Mouse (Mus musculus) embryo, embryonic 11.5 days (tissue): ENCODE results near the gene Nrde2.
"Not testable (repeated sequence)": the region's sequence is repeated elsewhere in the genome, so short reads cannot be mapped to it uniquely, and the experiment has no call there.

Source experiments
- DNase-seq: peaks from one replicate; pipeline ENCODE4 v3.0.0-alpha.2; 2012; ENCODE audit warnings: low read depth, low spot score

Gene Nrde2

DNA sequence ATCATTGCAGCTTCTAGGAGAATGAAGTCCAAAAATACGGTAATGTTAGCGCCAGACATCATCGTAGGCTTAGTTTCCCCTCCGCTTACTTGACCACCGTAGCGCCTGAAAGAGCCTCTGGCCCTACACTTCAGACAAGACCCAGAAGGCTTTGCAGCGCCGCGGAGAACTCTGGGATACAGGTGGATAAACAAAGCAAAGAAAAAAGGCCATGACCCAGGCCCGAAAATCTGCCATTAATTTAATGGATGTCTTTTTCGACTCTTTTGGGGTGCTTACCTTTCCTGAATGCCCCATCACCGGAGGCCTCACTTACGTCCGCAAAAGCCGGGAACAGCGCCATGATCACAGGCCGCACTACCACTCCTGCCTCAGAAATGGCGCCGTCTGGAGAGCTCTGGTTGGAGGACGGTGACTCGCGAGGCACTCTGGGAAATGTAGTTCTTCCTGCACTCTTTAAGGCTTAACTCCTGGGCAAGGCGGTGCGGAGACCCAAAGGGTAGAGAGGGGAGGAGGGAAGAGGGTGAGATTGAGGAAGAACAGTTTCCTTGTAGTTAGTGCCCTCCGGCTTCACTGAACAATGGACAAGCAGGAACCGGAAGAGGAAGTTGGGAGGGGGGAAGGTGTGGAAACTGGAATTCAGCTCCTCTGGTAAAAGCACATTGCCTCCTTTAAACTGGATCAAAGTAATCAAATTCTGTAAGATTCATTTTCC, at the start of gene Nrde2:
Gene Nrde2, minus strand, starts transcription at position 393 of the 715 bp plus-strand sequence.
- DNase-seq: peak; percentile 81

DNA sequence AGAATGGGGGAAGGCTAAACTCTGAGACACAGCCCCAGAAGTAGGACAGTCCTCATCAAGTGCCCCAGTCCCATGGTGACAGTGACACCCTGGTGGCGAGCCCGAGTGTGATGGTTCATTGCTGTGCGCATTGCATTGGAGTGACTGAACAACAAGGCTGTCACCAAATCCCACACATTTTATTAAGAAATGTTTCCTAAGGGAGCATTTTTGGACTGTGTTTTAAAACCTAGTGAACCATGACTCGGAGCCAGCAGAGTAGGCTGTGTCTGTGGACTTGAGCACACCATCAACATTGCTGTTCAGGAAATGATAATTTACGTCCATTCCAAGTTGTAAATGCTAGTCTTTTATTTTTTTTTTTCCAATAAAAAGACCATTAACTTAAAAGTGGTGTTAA, 47.5 kb upstream of the Nrde2 start:
- no peak for DNase-seq

DNA sequence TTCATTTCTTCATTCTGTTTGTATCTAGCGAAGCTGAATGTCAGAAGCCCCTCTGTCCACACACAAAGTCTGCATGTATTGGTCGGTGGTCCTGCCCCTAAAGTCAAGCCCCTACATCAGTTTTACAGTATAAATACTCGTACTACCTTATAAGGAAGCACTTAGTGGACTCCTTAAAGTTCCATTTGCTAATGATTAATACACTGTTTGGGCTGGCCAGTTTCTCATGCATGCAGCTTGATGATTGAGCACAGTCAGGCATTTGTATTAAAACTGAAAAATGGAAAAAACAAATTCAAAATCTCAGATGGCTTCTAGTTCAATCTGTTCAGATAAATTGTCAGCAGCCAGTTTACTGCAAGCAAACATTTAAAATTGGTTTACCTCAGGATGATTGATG, 47.1 kb upstream of the Nrde2 start:
- no peak for DNase-seq

DNA sequence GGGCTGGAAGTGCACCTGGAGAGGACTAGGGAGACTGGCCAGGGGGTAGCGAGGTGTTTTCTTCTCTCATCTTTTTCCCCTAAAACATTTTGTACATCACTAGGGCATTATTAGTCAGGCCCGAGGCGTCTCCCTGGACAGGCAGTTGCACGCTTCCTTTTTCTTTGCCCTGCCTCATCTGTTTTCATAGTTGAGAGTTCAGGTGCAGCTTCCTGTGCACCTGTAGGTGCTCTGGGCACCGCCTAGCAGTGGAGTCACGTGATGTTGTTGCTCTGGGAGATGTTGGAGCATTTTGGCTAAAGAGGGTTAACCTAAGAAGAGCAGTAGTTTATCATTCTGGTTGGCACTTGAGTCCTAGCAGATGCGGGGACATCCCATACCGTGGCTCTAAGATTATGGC, 45.7 kb upstream of the Nrde2 start:
- DNase-seq: no peak

DNA sequence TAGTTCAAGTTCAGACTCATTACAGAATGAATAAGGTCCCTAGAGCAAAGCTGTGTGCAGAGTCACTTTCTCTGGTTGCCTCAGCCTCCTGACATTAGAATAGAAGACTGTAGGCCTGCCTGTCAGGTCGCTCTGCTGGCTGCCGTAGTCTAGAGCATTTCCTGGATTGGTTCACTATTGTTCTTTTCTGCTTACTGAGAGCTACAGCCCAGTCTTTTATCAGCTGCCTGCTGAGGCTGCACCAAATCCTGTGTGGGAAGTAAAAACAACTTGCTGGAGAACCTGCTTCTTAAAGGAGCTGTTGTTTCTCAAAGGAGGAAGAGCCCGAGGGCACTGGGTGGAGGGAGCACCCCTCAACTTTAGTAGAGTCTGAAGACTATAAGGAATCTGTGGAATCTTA, 44.3 kb upstream of the Nrde2 start:
- DNase-seq: no peak

DNA sequence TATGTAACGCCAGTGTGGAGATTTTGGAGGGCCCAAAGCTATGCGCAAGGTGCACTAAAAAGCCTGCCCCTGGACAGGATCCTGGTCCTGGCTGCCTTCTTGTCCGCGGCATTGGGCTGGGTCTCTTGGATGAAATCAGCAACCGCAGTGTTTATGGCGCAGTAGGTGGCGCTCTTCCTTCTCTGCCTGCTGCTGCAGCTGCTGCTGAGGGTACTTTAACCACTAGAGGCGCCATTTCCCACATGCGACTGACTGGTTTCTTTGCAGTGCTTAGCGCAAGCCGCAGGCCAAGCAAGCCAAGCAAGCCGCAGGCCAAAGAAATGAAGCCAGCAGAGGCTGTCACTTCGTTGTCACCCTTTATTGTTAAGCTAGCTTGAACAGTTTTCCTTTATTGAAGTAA, 42.4 kb upstream of the Nrde2 start:
- peak; percentile 95 for DNase-seq

DNA sequence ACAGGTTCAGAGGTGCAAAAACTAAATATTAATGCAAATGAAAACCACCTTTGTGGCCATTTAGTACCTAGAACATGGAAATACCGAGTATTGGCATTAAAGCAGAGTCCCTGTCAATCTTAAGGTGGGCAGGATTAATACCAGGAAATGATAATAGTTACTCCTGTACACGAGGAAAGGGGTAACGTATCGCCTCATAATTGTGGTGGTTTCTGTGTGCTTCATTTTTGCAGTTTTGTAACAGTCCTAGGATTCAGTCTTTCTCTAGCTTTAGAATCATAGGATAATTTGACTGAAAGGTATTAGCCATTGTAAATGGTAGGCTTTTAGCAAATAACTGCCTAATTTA, 41.9 kb upstream of the Nrde2 start:
- DNase-seq: no peak

DNA sequence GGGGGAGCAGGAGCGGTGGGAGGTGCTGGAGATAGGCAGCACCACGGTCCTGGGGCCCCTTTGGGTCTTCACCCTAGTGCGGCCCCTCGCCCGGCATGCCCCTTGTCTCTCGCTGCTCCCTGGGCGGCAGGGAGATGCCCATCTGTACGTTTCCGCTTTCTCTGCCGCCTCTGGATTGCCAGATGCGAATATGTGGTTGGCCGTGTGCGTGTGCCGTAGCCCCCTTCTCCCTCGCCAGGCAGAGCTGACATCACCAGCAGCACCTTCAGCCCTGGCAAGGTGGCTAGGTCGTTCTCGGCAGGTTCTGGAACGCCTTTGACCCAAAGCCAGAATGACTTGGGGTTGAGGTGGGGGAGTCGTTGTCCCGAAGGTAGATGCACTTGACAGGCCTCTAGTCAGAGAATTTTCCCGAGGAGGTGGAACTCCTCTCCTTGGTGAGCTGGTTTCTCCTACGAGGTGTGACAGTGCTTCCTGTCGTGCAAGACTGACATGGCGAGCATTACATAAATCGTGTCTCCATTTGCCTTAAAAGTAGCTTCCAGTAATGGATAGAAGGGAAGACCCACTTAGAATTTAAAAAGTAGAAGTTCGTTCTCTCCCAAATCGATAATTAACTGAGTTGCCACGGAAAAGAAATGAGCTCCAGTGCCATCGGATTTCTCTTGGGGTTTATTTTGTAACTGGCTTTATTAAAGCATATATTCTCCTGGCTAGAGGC, 41.4 kb upstream of the Nrde2 start:
- DNase-seq: no peak

DNA sequence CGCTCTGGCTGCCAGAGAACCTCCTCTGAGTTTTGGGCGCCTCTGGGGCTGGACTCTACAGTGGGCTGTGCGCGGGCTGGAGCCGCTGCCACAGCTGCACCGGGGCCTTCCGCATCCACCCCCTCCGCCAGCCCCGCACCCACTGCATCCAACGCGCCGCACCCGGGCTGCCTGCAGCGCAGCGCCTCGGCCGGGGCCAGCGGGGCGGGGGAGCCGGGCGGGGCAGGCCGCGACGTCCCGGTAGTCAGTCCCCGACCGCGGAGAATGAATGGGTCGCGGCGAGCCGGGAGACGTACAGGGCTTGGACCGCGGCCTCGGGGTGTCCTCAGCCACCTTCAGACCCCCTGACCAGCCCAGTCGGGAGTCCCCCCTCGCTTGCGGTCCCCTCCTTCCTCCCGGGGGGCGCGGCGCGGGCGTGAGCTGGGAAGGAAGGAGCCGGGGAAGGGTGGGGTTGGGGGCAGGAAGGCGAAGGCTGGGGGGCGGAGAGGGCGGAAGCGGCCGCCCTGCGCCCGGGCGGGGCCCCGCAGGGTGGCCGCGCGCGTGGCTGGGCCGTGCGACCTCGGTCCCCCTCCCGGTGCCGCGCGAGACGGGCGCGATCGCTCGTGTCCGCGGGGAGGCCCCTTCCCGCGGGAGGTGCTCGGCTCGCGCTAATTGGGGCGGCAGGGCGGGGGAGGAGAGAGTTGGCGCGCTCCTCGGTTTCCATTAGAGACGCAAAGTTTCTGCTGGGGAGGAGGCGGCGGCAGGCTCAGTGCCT, 40.6 kb upstream of the Nrde2 start:
- no peak for DNase-seq

DNA sequence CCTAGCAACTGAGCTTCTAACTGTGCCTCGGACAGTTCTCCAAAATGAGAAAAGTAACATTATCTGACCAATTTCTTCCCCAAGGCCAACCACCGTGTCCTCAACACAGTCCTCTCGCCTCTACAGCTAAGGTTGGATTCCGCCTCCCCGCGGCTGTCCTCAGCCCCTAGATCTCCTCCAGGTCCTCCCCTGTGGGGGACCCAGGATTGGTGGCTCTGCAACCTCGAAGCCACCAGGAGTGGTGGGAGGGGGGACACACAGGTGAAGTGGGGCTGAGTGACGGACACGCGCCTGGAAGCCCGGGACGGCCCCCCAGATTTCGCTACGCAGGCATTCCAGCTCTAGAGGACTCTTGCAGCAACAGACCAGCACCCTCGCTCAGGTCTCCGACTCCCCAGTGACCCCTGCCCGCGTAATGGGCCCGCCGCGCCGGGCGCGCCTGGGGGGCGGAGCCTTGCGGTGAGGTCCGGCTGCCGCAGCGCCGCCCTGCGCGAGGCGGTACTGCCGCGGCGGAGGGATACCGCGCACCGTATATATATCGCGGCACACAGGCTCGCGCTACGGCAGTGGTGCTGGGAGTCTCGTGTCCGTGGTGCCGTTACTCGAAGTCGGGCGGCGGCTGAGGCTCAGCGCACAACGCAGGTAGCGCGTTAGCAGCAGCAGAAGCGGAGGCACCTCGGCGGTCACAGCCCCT, 39.7 kb upstream of the Nrde2 start, which contains the start of gene Calm1:
Gene Calm1, plus strand, starts transcription at position 469 of the 694 bp plus-strand sequence.
- peak; percentile 91 for DNase-seq

DNA sequence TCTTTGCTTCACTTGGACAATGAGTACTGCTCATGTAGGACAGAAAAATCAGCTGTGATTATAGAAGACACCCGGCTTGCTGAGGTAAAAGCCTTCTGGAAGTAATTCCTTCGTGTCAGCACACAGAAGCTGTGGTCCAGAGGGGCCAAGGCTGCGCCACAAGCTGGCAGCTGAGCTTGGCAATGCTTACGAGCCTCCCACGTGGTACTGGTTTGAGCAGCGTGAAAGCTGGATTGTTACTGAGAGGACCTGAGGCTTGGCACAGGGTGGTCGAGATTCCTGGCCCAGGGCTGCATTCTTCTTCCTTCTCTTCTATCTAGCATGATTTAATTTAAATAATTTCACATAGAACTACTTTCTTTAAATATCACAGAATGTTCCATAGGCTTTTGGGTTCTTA, 37.3 kb upstream of the Nrde2 start:
- no peak for DNase-seq

DNA sequence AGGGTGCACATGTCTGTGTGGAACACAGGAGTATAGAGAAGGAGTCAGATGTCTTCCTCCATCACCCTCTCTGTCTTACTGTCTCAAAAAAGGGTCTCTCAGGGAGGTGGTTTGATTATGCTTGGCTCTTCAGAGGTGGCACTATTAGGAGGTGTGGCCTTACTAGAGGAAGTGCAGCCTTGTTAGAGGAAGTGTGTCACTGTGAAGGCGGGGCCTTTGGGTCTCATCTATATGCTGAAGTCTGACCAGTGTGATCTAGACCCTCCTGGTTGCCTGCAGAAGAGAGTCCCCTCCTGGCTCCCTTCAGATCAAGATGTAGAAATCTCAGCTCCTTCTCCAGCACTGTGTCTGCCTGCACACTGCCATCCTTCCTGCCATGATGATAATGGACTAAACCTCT, 34.7 kb upstream of the Nrde2 start:
- no peak for DNase-seq

DNA sequence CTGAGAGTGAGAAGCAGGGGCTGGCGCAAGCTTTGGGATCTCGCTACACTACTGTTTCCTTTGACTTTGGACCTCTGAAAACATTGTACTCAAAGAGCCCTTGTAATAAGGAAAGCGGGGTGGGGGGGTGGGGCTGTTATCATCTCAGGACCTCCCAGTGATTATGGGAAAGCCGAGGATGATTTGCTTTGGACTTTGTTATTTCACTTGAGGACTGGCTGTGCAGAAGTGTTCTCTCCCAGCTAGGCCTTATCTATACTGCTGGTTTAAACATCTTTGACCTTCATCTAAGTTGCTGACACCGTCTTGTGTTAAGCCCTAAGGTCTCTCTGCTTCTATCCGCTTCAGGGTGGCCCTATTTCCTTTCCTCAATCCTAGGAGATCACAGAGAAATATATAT, 31.3 kb upstream of the Nrde2 start:
- DNase-seq: no peak

DNA sequence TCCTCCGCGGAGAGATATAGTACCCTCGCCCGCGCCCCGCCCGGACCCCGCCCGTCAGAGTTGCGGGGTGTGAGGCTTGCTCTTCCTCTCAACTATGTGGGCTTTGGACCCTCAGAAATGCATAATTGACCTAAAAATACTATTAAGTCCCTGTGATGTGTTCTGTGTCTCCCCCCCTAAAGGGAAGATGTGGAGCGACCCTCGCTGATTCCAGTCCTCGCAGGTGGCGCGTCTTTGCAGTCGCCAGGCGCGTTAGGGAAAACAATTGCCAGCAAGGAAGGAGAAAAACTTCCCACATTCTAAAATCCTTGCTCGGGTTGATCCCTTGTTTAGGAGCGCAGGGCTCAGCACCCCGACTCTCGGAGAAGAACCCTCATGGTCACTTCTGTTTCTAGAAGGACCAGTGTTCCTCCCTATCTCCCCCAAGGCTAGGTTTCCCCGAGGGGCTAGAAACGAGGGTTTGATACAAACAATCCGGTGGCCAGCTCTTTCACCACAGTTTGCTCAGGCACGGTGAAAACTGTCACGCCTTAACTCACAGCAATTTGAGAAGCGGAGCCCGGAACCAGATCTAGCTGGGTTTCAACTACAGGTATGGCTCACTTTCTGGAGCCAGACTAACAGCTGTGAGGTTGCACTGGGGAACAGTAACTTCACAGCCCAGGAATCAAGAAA, 28.4 kb upstream of the Nrde2 start:
- DNase-seq: no peak

DNA sequence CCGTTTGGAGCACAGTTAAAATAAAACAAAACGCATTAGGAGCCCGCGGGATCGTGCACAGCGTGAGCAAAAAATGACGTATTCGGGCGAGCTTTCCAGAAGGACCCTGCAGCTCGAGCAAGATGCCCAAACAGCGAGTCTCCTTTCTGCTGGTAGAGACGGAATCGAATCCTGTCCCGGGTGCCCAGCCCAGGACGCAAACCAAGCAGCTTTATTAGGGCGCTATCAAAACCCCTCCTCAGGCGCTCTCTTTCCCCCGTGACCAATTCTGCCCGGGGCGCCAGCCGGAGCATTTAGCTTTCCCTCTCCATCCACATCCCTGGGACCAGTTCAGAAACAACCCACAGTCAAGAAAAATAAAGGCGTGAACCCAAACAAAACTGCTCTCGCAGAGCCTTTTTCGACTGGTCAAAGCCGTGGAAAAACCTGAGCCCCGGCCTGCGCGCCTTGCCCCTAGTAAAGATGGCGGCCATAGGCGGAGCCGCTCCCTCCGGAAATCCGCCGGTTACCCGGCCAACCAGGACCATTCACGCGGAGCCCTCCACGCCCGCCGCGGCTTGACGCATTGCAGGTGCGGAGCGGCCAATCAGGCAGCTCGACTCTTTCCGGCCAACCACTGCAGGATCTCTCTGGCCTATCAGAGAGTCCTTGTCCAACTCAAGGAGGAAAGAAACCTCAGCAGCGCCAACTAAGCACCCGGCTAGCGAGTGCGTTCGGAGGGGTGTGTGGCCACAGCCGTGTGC, 27.7 kb upstream of the Nrde2 start:
- peak; percentile 96 for DNase-seq

DNA sequence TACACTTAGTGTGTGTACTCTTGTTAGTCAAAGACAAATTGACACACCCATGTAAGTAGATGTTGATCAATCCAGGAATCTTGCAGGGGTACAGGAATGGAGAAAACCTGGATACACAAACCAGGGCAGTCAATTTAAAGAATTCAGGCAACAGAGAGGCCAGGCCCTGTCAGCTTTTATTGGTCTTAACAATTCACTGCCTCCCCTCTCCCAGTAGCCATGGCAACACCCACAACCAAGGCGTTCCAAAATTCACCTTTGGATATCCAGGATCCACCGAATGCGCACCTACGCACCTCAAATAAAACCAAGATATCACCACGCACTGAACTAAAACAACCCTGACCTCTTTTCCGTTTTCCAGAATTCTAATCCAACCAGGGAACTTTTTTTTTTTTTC, 26.9 kb upstream of the Nrde2 start:
- no peak for DNase-seq

DNA sequence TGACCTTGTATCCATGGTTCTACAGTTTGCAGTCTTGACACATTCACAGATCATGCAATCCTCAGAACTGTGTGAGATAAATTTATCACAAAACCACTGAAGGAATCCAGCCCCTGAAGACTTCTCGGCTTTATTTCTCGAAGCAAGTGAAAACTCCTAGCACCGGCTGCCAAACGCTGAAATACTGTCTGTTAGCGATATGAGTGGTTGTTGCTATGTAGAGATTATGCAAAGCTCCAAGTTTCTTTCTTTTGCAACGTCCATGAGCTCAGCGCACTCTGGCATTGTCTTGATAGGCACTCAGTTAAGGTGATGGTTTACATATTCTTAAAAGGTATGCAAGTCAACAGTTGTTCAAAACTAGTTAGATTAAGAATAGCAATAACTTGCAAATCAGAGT, 26.4 kb upstream of the Nrde2 start:
- no peak for DNase-seq

DNA sequence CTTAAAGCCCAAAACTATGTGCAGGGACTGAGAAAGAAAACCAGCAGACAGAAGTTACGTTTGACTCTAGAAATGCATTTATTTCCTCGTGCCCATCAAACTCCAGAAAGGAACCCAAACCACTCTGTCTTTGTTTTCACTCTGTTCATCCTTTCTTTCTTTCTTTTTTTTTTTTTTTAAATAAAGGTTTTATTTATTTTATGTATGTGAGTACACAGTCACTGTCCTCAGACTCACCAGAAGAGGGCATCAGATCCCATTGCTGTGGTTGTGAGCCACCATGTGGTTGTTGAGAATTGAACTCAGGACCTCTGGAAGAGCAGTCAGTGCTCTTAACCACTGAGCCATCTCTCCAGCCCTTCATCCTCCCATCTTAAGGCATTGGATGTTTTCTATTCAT, 25.5 kb upstream of the Nrde2 start:
- not testable (repeated sequence) for DNase-seq

DNA sequence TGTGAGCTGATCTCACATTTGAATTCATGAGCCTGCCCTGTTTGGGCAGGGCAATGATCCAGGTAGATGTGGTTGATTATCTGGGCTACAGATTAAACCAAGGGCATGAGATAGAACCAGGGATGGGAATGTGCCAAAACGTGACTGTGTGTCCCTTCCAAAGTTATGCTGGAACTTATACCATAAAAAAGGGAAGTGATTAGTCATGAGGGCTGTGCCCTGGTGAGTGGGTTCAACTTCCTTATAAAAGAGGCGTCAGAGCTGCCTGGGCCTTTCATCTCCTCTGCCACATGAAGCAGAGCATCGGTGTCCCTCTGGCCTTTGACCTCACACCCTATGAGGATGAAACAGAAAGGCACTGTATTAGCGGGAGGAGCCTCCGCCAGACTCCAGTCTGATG, 24.5 kb upstream of the Nrde2 start:
- DNase-seq: no peak

DNA sequence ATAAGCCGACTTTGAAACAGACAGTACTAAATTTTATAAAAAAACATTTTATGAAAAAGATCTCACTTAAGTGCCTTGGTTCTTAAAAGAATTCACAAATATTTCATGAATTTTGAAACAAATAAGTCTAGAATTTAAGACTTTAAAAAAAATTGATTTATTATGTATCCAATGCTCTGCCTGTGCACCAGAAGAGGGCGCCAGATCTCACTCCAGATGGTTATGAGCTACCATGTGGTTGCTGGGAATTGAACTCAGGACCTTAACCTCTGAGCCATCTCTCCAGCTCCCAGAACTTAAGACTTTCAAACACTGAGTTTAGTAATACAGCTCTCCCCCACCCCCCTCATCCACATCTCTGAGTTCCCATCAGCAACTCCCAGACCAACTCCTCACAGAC, 23.2 kb upstream of the Nrde2 start:
- no peak for DNase-seq

DNA sequence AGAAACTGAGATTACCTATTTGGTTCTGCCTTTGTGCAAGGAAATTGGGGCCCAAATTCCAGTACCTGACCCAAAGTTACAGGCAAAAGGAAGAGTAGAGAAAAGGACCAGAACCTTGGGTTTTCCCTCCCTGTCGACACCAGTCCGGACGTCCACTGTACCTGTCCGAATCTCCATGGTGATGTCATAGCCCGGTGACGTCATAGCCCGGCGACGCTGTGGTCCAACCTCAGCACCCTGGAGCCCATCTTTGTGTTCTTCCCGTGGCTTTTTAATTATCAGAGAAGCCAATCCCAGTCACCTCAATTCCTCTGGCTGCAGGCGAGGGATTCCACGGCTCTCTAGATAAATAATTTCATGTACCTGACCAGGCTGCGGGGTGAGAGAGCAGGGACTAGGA, 21.3 kb upstream of the Nrde2 start:
- no peak for DNase-seq
